Mouse (Mus musculus) kidney, adult 9 months (tissue): ENCODE results near the gene F10.
A peak's percentile ranks its signal among the peaks of the same experiment; 100 is the strongest.
"Not testable (repeated sequence)": the region's sequence is repeated elsewhere in the genome, so short reads cannot be mapped to it uniquely, and the experiment has no call there.

Experiments used
- DNase-seq: peaks from one replicate; pipeline ENCODE4 v3.0.0; 2022

The F10 gene

GRCm38 (mm10) chr8:13060441-13061150 is 23.5 kb downstream of the F10 start, which contains the start of gene Proz:
Gene Proz (plus strand): TSS chr8:13060914.
- DNase-seq = peak; percentile 87

- DNase-seq = no peak
Observed at GRCm38 (mm10) chr8:13063112-13063511, 26.0 kb downstream of the F10 start.

- no peak for DNase-seq
Observed at GRCm38 (mm10) chr8:13073255-13073654, 36.1 kb downstream of the F10 start.

GRCm38 (mm10) chr8:13075044-13075443 is 37.9 kb downstream of the F10 start:
- no peak for DNase-seq

- not testable (repeated sequence) for DNase-seq
Observed at GRCm38 (mm10) chr8:13075579-13075978, 38.5 kb downstream of the F10 start.

- no peak for DNase-seq
Observed at GRCm38 (mm10) chr8:13077542-13077941, 40.4 kb downstream of the F10 start.

GRCm38 (mm10) chr8:13104691-13105086 is 67.6 kb downstream of the F10 start:
- peak; percentile 89 for DNase-seq

GRCm38 (mm10) chr8:13105087-13105881 is 68.2 kb downstream of the F10 start, which contains the start of the genes Pcid2 and Cul4a:
Gene Pcid2 (minus strand): TSS chr8:13105459.
Gene Cul4a (plus strand): TSS chr8:13105621.
- DNase-seq = peak; percentile 97

GRCm38 (mm10) chr8:13105908-13106551 is 68.9 kb downstream of the F10 start:
- peak; percentile 70 for DNase-seq
